Comparison of ENCODE assay signal across 10 mouse cellular contexts in the genomic region with DNA sequence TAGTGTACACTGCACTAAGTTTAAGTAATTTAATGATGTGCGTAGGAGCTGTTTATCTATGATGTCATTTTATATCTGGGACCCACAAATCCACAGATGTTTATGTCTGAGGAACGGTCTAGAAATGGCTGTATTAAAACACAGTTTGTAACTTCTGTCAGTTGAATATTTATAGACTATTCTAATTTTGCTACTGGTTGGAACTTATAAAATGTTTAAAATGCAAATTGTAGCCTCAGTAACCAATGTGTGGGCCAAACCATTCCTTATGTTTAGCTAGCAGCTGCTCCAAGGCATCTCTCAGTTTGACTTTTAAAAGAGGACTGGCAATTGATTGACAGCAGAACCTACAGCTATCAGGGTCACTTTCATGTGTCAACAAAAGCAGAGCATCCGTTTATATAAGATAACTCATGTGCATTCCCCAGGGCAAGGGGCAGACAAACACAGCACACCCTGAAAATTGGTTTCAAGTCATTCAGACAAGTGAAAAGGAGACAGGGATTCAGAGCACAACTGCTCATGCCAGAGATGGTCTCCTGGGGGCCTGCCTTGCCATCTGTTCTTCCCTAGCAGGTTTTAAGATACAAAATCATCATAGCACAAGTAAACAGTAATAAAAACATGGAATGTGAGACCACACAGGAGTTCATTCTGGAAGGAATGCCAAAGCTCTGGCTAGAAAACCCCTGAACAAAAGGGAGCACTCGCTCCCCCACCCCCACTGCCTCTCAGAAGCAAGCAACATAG. TPM values are rescaled to one million over a fixed set of nuclear protein-coding genes. Genes with fewer than 3 reads are reported as not detected.
DNase-seq lines count a peak whose midpoint lies in the region; ATAC-seq and TF ChIP-seq lines count a peak whose summit lies in the region.
"Had no signal": no experiment of that assay in that cellular context is flagged by ENCODE, and none has a peak within 500 bp of the region (broad histone marks: within the 10 kb centered on the region; RNA-seq: fewer than 3 reads in every experiment).

No protein-coding gene starts in this region.

- no peak for DNase-seq in frontal cortex, postnatal 14 days (ENCODE audit: low spot score in 2 of 2)
- peak; percentile 89 for DNase-seq in brain, embryonic 14.5 days (ENCODE audit: low read depth)
- DNase-seq in gastrocnemius, postnatal 14 days, result peak; percentile 38
- peak; percentile 44 for DNase-seq in midbrain, embryonic 10.5 days (ENCODE audit: low spot score)
- no peak for DNase-seq in left cerebral cortex, adult 8-10 months (ENCODE audit: low spot score in 2 of 2)
- DNase-seq in cerebellum, adult 18-20 months, result no peak
- DNase-seq in frontal cortex, postnatal 10 days (ENCODE audit: low spot score in 2 of 2), result no peak

- intact Hi-C loops in gastrocnemius, postnatal 14 days (cut with DNase I; ENCODE audit: low total_unique reads), result loop anchor here (10.0 kb wide), 1 partner anchor 425 kb away; no protein-coding TSS in a partner anchor

- WGBS in midbrain, embryonic 10.5 days, result 59% methylated on average over 4 of the region's 4 CpGs

- TF ChIP-seq POLR2A in brain, embryonic 14.5 days (IDR thresholded peaks at IDR 0.05; ENCODE audit: borderline replicate concordance, extremely low read depth, insufficient read depth, insufficient read length, poor library complexity, severe bottlenecking), result no peak

- H3K27me3 ChIP-seq in midbrain, embryonic 10.5 days (ENCODE audit: low read depth, poor library complexity, severe bottlenecking), result no peaks in the 10 kb centered on the region

- ATAC-seq in frontal cortex, adult (ENCODE audit: low TSS enrichment), result peak; percentile 56
- ATAC-seq: inflammation-experienced regulatory T-cells, adult 6 months had no signal

- H3K36me3 ChIP-seq in midbrain, embryonic 10.5 days, result no peaks in the 10 kb centered on the region

- TF ChIP-seq CTCF in brain, embryonic 14.5 days (IDR thresholded peaks at IDR 0.05; ENCODE audit: borderline replicate concordance, extremely low read depth, insufficient read depth, insufficient read length), result no peak

- no peaks in the 10 kb centered on the region for H3K9me3 ChIP-seq in midbrain, embryonic 10.5 days (replicated peaks)

- no peak overlapping the region for H3K4me3 ChIP-seq in midbrain, embryonic 10.5 days
- H3K4me3 ChIP-seq: myocyte had no signal

- peak overlapping the region; percentile 74 for H3K27ac ChIP-seq in midbrain, embryonic 10.5 days (replicated peaks)

- peaks cover 38% of the 10 kb centered on the region for H3K4me1 ChIP-seq in midbrain, embryonic 10.5 days

RNA-seq across cellular contexts. Expression of a gene that starts 48.0 kb away (rescaled TPM):
- 82.7 and 83.4 TPM in 2 replicates for polyA plus RNA-seq in brain, embryonic 14.5 days (2012; rRNA removed)
- 10 to 100 TPM; 48.4 to 55.7 TPM for total RNA-seq in gastrocnemius, postnatal 14 days (2021)
- polyA plus RNA-seq in midbrain, embryonic 10.5 days (2016; fragmentation: Nextera tagmentation; extraction: Ambion mirVana), result 187 and 203 TPM in 2 replicates
- total RNA-seq in left cerebral cortex, adult 8-10 months (2022), result 10 to 100 TPM; 66.4 to 77.2 (median 68.8) TPM

Comparison
In these comparisons a context has a peak if more than half of its experiments do, and no peak if none do; other contexts are left out.
1. DNase-seq: peak in brain, embryonic 14.5 days (single experiment), gastrocnemius, postnatal 14 days (single experiment) and midbrain, embryonic 10.5 days (single experiment); none in frontal cortex, postnatal 14 days (0 of 2), left cerebral cortex, adult 8-10 months (0 of 2), cerebellum, adult 18-20 months (0 of 2) and frontal cortex, postnatal 10 days (0 of 2).